Mouse (Mus musculus): Measurements from ENCODE around the gene Fam71b. TPM values are rescaled to one million over a fixed set of nuclear protein-coding genes. Genes with fewer than 3 reads are reported as not detected.

Fam71b gene
- total and polyA plus RNA-seq, 2 experiments from 2014 or later = not detected

- 84% methylated on average over 2 of the region's 2 CpGs for WGBS
- TF ChIP-seq CTCF (IDR thresholded peaks at IDR 0.05) = no peak
- H3K9me3 ChIP-seq (ENCODE audit: low read length) = no peaks in the 10 kb centered on the region
- no peak overlapping the region for H3K4me3 ChIP-seq (ENCODE audit: low read depth, low read length)
- no peaks in the 10 kb centered on the region for H3K27me3 ChIP-seq (ENCODE audit: insufficient read depth, low read length)
- no peak for DNase-seq (ENCODE audit: low spot score)
- H3K36me3 ChIP-seq (ENCODE audit: insufficient read depth, low read length) = no peaks in the 10 kb centered on the region
- no peak overlapping the region for H3K9ac ChIP-seq (replicated peaks; ENCODE audit: low read length, poor library complexity, severe bottlenecking)
- ATAC-seq (ENCODE audit: low FRiP score) = no peak
- no peak overlapping the region for H3K4me2 ChIP-seq (ENCODE audit: low read depth, low read length, poor library complexity, severe bottlenecking)
- H3K4me1 ChIP-seq (ENCODE audit: insufficient read depth, low read length) = no peaks in the 10 kb centered on the region
- no peak overlapping the region for H3K27ac ChIP-seq (ENCODE audit: low read depth, low read length)
Observed at GRCm38 (mm10) chr11:46360991-46361665, 35.2 kb upstream of the Fam71b start.

DNA sequence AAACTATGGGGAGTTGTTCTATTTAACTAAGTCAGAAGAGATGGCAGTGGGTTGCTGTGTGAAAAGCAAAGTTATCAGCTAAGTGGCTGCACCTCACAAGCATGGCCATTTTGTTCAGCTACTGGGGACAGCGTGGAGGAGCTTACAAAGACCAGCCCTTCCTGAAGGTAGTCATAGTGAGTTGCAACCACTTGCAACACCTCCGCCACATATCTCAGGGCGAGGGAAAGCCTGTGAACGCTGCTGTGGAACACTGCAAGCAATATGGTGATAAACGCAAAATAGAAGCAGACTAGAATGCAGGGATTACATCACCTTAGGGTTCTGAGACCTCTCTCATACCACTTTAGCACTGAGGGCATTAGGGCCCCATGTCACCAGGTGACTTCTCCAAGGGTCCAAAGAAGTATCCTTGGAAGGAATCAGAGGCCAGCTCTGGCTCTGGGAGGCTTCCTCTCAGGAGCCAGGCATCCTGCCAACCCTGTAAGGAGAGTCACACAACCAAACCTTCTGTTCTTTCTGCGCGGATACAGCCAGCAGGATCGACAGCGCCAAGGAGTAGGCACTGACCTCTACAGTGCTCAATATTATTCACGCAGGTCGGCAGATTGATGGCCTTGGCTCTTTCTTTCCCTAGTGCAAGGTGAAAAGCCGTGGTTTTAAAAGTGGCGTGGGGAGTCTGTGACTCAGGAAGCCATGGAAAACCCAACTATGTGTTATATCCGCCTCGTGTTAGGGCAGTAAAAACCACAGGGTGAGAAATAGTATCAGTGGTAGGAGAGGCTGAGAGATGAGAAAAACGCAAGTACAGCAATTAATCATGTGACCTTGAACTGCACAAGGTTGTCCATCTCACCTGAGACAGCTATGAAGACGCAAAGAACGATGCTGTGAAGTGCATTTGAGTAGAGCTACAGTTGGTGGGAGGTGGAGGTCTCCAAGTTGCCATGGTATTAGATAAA is 34.0 kb upstream of the Fam71b start:
- ATAC-seq (ENCODE audit: low FRiP score) = no peak
- no peak overlapping the region for H3K27ac ChIP-seq (ENCODE audit: low read depth, low read length)
- WGBS = 94% methylated on average over 18 of the region's 18 CpGs
- no peaks in the 10 kb centered on the region for H3K27me3 ChIP-seq (ENCODE audit: insufficient read depth, low read length)
- peak; percentile 8 for DNase-seq (ENCODE audit: low spot score)
- no peaks in the 10 kb centered on the region for H3K9me3 ChIP-seq (ENCODE audit: low read length)
- TF ChIP-seq CTCF (IDR thresholded peaks at IDR 0.05) = no peak
- no peak overlapping the region for H3K9ac ChIP-seq (replicated peaks; ENCODE audit: low read length, poor library complexity, severe bottlenecking)
- no peak overlapping the region for H3K4me3 ChIP-seq (ENCODE audit: low read depth, low read length)
- no peaks in the 10 kb centered on the region for H3K4me1 ChIP-seq (ENCODE audit: insufficient read depth, low read length)
- no peak overlapping the region for H3K4me2 ChIP-seq (ENCODE audit: low read depth, low read length, poor library complexity, severe bottlenecking)
- H3K36me3 ChIP-seq (ENCODE audit: insufficient read depth, low read length) = no peaks in the 10 kb centered on the region

DNA sequence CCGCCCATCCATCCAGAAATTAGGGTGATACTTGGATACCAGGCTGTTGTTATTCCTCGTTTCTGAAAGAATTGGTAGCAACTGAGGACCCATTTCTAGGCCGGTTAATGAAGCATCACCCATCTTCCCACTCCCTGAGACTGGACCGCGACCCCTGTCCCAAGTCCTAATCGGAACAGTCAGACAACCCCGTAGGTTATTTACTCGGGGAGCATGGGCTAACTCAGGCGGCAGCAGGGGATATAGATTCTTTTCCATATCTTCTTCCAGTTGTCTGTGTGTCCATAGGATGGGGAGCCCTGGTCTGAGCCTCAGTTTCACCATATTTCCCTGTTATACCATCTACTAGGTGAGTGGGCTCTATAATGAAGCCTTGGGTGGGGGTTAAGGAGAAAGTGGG is 32.5 kb upstream of the Fam71b start:
- no peaks in the 10 kb centered on the region for H3K9me3 ChIP-seq (ENCODE audit: low read length)
- no peak for TF ChIP-seq CTCF (IDR thresholded peaks at IDR 0.05)
- H3K27ac ChIP-seq (ENCODE audit: low read depth, low read length) = no peak overlapping the region
- no peaks in the 10 kb centered on the region for H3K27me3 ChIP-seq (ENCODE audit: insufficient read depth, low read length)
- DNase-seq (ENCODE audit: low spot score) = no peak
- no peak overlapping the region for H3K4me3 ChIP-seq (ENCODE audit: low read depth, low read length)
- no peaks in the 10 kb centered on the region for H3K4me1 ChIP-seq (ENCODE audit: insufficient read depth, low read length)
- no peak overlapping the region for H3K4me2 ChIP-seq (ENCODE audit: low read depth, low read length, poor library complexity, severe bottlenecking)
- H3K36me3 ChIP-seq (ENCODE audit: insufficient read depth, low read length) = no peaks in the 10 kb centered on the region
- ATAC-seq (ENCODE audit: low FRiP score) = no peak
- no peak overlapping the region for H3K9ac ChIP-seq (replicated peaks; ENCODE audit: low read length, poor library complexity, severe bottlenecking)
- WGBS = 92% methylated on average over 9 of the region's 9 CpGs

- H3K9me3 ChIP-seq (ENCODE audit: low read length) = no peaks in the 10 kb centered on the region
- DNase-seq (ENCODE audit: low spot score) = no peak
- WGBS = 91% methylated on average over 5 of the region's 5 CpGs
- H3K27ac ChIP-seq (ENCODE audit: low read depth, low read length) = no peak overlapping the region
- H3K4me2 ChIP-seq (ENCODE audit: low read depth, low read length, poor library complexity, severe bottlenecking) = no peak overlapping the region
- no peak for TF ChIP-seq CTCF (IDR thresholded peaks at IDR 0.05)
- H3K27me3 ChIP-seq (ENCODE audit: insufficient read depth, low read length) = no peaks in the 10 kb centered on the region
- H3K36me3 ChIP-seq (ENCODE audit: insufficient read depth, low read length) = no peaks in the 10 kb centered on the region
- H3K4me3 ChIP-seq (ENCODE audit: low read depth, low read length) = no peak overlapping the region
- no peaks in the 10 kb centered on the region for H3K4me1 ChIP-seq (ENCODE audit: insufficient read depth, low read length)
- H3K9ac ChIP-seq (replicated peaks; ENCODE audit: low read length, poor library complexity, severe bottlenecking) = no peak overlapping the region
- no peak for ATAC-seq (ENCODE audit: low FRiP score)
Observed at GRCm38 (mm10) chr11:46365744-46366143, 30.6 kb upstream of the Fam71b start.

DNA sequence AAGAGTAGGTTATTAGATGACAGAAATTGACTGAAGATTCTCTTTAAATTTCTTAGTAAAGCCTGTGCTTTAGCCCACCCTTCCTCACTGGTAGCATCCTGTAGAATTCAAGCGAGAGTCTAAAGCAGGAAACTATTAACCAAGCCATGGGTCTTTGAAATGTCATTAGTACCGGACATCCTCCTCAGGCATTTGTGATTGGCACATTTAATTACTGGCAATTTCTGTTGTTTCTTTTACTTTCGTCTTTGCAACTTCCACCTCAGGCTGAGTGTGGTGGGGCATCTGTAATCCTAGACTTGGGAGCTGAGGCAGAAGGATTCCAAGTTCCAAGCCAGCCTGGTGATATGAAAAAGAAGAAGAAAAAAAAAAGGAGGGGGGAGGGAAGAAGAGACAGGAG is 30.0 kb upstream of the Fam71b start:
- Histone ChIP-seq H3K4me2 (ENCODE audit: low read depth, low read length, poor library complexity, severe bottlenecking) (no peak overlapping the region), H3K27ac (ENCODE audit: low read depth, low read length) (no peak overlapping the region), H3K9me3 (ENCODE audit: low read length) (no peaks in the 10 kb centered on the region), H3K36me3 (ENCODE audit: insufficient read depth, low read length) (no peaks in the 10 kb centered on the region), H3K9ac (replicated peaks; ENCODE audit: low read length, poor library complexity, severe bottlenecking) (no peak overlapping the region), H3K27me3 (ENCODE audit: insufficient read depth, low read length) (no peaks in the 10 kb centered on the region), H3K4me1 (ENCODE audit: insufficient read depth, low read length) (no peaks in the 10 kb centered on the region), H3K4me3 (ENCODE audit: low read depth, low read length) (no peak overlapping the region)
- DNase-seq (ENCODE audit: low spot score) (no peak), ATAC-seq (ENCODE audit: low FRiP score) (no peak)
- WGBS = 78% methylated on average over 3 of the region's 3 CpGs
- no peak for TF ChIP-seq CTCF (IDR thresholded peaks at IDR 0.05)

- no peak for DNase-seq (ENCODE audit: low spot score)
- H3K9ac ChIP-seq (replicated peaks; ENCODE audit: low read length, poor library complexity, severe bottlenecking) = no peak overlapping the region
- TF ChIP-seq CTCF (IDR thresholded peaks at IDR 0.05) = no peak
- no peaks in the 10 kb centered on the region for H3K36me3 ChIP-seq (ENCODE audit: insufficient read depth, low read length)
- no peaks in the 10 kb centered on the region for H3K4me1 ChIP-seq (ENCODE audit: insufficient read depth, low read length)
- no peaks in the 10 kb centered on the region for H3K9me3 ChIP-seq (ENCODE audit: low read length)
- 92% methylated on average over 4 of the region's 4 CpGs for WGBS
- H3K27me3 ChIP-seq (ENCODE audit: insufficient read depth, low read length) = no peaks in the 10 kb centered on the region
- no peak overlapping the region for H3K4me3 ChIP-seq (ENCODE audit: low read depth, low read length)
- no peak overlapping the region for H3K4me2 ChIP-seq (ENCODE audit: low read depth, low read length, poor library complexity, severe bottlenecking)
- no peak overlapping the region for H3K27ac ChIP-seq (ENCODE audit: low read depth, low read length)
- ATAC-seq (ENCODE audit: low FRiP score) = no peak
Observed at GRCm38 (mm10) chr11:46370457-46370856, 25.9 kb upstream of the Fam71b start.

All from midbrain, postnatal 0 days (tissue).